Mouse (Mus musculus) activated CD4-positive, CD25-positive, alpha-beta regulatory T cell, adult 4 months (primary cell): ENCODE data around the gene 1700006A11Rik. TPM values are rescaled to one million over a fixed set of nuclear protein-coding genes. Genes with fewer than 3 reads are reported as not detected.
"Not testable (repeated sequence)": the region's sequence is repeated elsewhere in the genome, so short reads cannot be mapped to it uniquely, and the experiment has no call there.

Experiments used
- ATAC-seq: one replicate; pipeline ENCODE4 v1.8.0; 2017
- polyA plus RNA-seq, 2 experiments: library from polyadenylated mRNA; unstranded; fragments of 100-300 nt; shearing (Covaris generic); gene quantifications; one replicate each; pipeline ENCODE4 v1.2.1; 2017

1700006A11Rik gene
- not detected for polyA plus RNA-seq

DNA sequence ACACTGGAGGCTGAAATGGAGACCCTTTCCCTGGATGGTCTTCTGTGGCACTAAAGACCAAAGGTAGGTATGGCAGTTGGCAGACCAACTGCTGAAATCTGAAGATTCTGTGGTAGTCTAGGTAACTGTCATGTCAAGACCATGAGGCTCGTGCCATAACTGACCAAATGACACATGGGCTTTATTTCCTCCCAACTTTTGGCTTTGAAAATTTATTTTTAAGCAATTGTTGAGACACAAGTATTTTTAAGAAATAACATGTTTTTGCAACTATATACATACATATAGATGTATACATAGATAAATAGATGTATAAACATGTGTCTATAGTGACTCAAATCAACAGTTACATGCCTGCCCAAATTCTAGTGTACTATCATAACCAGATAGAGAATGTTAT lies at the start of gene 1700006A11Rik:
1700006A11Rik (minus strand) TSS at position 101 of the 400 bp plus-strand sequence.
- ATAC-seq, result no peak

DNA sequence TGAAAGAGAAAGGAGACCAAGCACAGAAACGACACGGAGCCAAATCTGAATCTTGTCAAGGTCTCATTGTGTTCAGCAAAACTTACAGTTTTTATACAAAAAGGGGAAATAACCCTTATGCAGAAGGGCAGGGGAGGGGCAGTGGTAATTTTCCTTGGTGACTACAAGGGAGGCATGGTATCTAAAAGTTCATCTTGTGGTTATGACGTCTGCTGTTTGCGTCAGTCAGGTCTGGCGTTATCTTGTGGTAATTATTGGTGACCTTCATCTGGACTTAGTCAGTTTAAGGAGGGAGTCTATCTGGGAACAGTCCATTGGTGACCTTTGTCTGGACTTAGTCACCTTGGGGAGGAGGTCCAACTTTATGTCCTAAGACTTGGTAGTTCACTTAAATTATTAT lies 48.5 kb upstream of the 1700006A11Rik start:
- not testable (repeated sequence) for ATAC-seq

DNA sequence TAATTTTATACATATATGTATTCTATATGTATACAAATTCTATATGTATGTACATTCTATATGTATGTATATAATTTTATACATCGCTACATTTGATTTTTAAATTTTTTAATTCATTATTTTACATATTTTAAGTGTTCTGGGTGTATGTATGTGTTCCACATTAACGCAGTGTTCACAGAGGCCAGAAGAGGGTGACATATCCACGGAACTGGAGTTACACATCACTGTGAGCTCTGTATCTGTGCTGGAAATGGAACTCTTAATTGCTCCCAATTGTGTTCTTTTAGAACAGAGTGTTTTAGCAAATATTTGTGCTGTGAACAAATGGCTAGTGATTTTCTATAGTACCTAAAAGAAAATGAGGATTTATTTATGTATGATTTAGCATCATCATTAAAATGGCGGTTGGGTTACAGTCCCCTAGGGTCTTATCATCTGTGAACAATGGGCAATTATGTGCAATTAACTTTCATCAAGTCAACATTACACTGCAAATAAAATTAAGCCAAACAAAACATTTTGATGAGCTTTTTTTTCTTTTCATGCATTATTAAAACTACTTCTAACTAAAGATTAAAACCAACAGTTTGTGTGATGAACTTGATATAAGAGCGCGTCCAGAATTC lies 40.4 kb upstream of the 1700006A11Rik start:
- ATAC-seq, result no peak

DNA sequence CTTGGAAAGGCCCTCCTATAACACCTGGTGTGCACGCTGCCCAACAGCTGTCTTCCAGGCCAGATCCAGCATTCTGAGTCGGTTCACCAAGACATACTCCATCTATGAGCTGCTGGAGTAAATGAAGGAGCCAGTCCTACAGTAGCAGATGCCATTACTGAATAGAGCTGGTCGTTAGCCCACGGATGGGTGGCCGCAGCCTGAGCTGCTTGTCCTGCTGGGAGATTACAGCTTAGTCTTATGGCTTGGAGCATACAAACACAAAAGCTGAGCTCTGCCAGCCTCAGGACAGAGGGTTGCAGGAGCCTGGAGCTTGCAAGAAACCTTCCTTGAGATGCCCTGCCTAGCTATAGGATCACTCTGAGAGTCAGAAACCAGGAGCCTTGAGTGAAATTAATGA lies 33.6 kb downstream of the 1700006A11Rik start:
- ATAC-seq, result no peak

DNA sequence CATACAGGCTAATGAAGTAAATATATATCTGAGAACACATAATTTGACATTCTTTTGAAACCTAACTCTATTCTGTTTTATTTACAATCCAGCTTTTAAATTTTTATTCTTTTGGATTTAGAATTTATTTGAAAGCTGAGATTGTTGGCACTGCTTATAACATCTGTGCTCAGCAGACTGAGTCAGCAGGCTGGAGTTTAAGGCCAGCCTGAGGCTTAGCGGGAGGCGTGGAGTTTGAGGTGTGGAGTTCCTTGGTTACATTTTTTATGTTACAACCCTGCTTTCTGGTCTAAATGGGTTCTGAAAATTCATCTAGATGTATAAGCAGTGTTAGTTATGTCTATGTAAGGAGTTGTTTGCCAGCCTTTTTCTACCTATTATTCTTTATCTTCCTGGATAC lies 35.7 kb downstream of the 1700006A11Rik start:
- no peak for ATAC-seq

DNA sequence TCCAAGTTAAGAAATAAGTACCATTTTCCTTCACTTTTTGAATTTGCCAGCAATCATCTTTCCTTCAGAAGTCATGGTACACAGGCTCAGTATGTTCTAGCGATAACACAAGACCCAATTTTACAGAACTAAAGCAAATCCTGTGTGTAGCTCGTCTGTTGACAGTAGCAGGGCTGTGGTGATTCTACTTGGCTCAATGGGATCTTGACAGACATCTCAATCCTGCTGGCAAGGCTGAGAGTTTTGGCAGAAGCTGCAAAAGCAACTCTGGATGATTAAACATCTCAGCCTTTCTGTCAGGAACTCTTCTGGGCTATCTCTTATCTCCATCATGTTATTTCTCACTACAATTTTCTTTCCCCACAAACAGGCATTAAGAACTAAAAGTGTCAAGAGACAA lies 36.2 kb downstream of the 1700006A11Rik start:
- ATAC-seq, result no peak

DNA sequence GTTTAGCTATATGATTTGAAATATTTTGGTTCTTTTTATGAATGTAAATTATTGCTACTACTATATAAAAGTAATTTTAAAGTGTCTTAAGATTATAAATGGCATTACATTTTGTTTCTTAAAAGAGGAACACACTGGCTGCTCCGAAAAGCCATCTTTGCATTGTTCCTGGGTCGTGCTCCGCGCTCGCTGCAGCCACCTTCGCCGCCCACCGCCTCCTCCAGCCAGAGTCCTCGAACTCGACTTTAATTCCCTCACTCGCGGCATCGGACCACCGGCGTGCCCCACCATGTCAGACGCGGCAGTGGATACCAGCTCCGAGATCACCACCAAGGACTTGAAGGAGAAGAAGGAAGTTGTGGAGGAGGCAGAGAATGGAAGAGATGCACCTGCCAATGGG lies 40.5 kb downstream of the 1700006A11Rik start:
- not testable (repeated sequence) for ATAC-seq

DNA sequence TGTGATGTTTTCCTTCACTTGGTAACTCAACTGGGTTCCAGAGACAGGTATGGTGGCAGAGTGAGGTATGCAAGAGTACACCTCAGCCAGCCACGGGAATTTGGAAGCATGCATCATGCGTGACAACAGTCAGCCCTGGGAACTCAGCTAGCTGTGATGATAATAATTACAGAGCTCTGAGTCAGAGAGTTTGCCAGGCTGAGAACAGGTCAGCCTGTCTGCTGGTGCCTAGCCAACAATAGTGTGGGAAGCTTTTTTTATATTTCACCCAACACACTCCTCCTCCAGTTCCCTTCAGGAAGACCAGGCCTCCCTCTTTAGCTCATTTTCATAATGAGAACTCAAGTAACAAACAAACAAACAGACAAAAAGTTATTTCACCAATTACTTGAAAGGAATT lies 53.8 kb downstream of the 1700006A11Rik start:
- no peak for ATAC-seq

DNA sequence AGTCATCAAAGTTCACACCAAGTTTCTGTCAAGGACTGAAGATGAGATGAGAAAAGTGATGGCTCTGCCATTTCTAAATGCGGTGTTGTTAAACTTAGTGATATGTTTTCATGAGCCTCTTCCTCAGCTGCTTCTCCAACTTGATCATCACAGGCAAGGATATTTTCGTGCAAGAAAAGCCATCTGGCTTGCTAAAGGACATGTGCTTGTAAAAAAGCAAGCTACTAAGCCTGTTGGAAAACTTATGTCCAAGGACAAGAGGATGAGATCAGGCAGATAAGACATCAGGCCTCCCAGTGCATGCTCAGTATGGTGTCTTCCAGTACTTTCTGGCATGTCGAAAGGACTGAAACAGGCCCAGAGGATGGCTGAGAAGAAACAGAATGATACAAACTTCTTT lies 68.3 kb downstream of the 1700006A11Rik start:
- ATAC-seq, result no peak

Other genes starting within 250 kb of the 1700006A11Rik start
- not detected for gene Tram1l1, start 105.2 kb downstream of the 1700006A11Rik start, polyA plus RNA-seq
- gene 1700003H04Rik, start 155.1 kb upstream of the 1700006A11Rik start, polyA plus RNA-seq, result not detected